Mouse (Mus musculus) kidney, adult 2 months (tissue): ENCODE results near the gene Otud5.

Experiments used
- CTCF ChIP-seq: fragments of 200-500 bp; conservative IDR thresholded peaks from 2 replicates; pipeline ENCODE4 v1.5.1; 2011; ENCODE audit warnings: low read depth, mild to moderate bottlenecking, control low read depth, low read length, moderate library complexity, mixed read lengths; ENCODE audit not compliant: insufficient read depth, insufficient read length
- POLR2A ChIP-seq: fragments of 200-500 bp; IDR thresholded peaks from one replicate; pipeline ENCODE4 v1.6.1; 2011; ENCODE audit warnings: low read depth, low read length, control low read depth

DNA sequence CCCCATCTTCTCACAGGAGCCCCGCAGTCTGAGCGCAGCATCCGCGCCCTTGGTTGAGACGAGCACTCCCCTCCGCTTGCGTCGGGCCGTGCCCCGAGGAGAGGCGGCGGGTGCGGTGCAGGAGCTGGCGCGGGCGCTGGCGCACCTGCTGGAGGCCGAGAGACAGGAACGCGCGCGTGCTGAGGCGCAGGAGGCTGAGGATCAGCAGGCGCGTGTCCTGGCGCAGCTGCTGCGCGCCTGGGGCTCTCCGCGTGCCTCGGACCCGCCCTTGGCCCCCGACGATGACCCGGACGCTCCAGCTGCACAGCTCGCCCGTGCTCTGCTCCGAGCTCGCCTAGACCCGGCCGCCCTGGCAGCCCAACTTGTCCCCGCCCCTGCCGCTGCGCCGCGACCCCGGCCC is 80.9 kb downstream of the Otud5 start:
- no peak for TF ChIP-seq CTCF
- no peak for TF ChIP-seq POLR2A
